Mouse (Mus musculus) intestine, embryonic 14.5 days (tissue): ENCODE measurements at regions not wholly inside any gene's neighbourhood (a gene's known extent, or its start where the extent isn't known, plus 50 kb on each side); places are given as distances from the start of the nearest gene placed in this dataset.

ENCODE experiments used
- ATAC-seq: fragments of 200-750 bp; cut with Nextera tagmentation; replicated peaks from 2 replicates; pipeline ENCODE4 v1.8.0; 2017; ENCODE audit warnings: low read depth, moderate number of reproducible peaks, moderate TSS enrichment, moderate library complexity; ENCODE audit not compliant: low FRiP score, low TSS enrichment
- DNase-seq: peaks from one replicate; pipeline ENCODE4 v3.0.0-alpha.2; 2018; ENCODE audit warnings: low spot score
- H3K27ac ChIP-seq: fragments of 300-500 bp; sonication (generic); 2 replicates; pipeline ENCODE4 v1.5.1; 2014; ENCODE audit warnings: low read depth, mild to moderate bottlenecking, control low read depth
- H3K27me3 ChIP-seq: fragments of 300-500 bp; sonication (generic); replicated peaks from 2 replicates; pipeline ENCODE4 v1.6.1; 2014; ENCODE audit warnings: low read length, control low read depth; ENCODE audit not compliant: control insufficient read depth, insufficient read depth
- H3K36me3 ChIP-seq: fragments of 300-500 bp; sonication (generic); 2 replicates; pipeline ENCODE4 v1.6.1; 2014; ENCODE audit warnings: low read length, control low read depth; ENCODE audit not compliant: control insufficient read depth, insufficient read depth
- H3K4me1 ChIP-seq: fragments of 300-500 bp; sonication (generic); replicated peaks from 2 replicates; pipeline ENCODE4 v1.6.1; 2014; ENCODE audit warnings: low read length, control low read depth, mixed read lengths; ENCODE audit not compliant: control insufficient read depth, insufficient read depth
- H3K4me2 ChIP-seq: fragments of 300-500 bp; sonication (generic); 2 replicates; pipeline ENCODE4 v1.6.1; 2014; ENCODE audit warnings: low read length
- H3K4me3 ChIP-seq: fragments of 300-500 bp; sonication (generic); 2 replicates; pipeline ENCODE4 v1.5.1; 2014; ENCODE audit warnings: low read depth, low read length, control low read depth, mixed read lengths
- H3K9ac ChIP-seq: fragments of 300-500 bp; sonication (generic); 2 replicates; pipeline ENCODE4 v1.6.1; 2014; ENCODE audit warnings: mild to moderate bottlenecking, low read length
- H3K9me3 ChIP-seq: fragments of 300-500 bp; sonication (generic); 2 replicates; pipeline ENCODE4 v1.6.1; 2016; ENCODE audit warnings: low read length, control low read depth; ENCODE audit not compliant: control insufficient read depth
- WGBS: fragments of 180-500 bp; shearing (Covaris S2); extraction: QIAGEN DNeasy Blood & Tissue Kit; methylation state at CpG from one replicate; pipeline ENCODE4 v1.1.7; 2014; 5-methylcytosine and 5-hydroxymethylcytosine counted together

- no peaks in the 10 kb centered on the region for H3K9me3 ChIP-seq
- H3K36me3 ChIP-seq, result no peaks in the 10 kb centered on the region
- DNase-seq, result no peak
- H3K4me1 ChIP-seq, result no peaks in the 10 kb centered on the region
- no peaks in the 10 kb centered on the region for H3K27me3 ChIP-seq
- no peak for ATAC-seq
- 76% methylated on average over 1 of the region's 1 CpGs for WGBS
- no peak overlapping the region for H3K9ac ChIP-seq
- no peak overlapping the region for H3K4me2 ChIP-seq
- H3K4me3 ChIP-seq, result no peak overlapping the region
- no peak overlapping the region for H3K27ac ChIP-seq
Measured at GRCm38 (mm10) chr16:25597435-25597834, 86.1 kb upstream of the Trp63 start.

DNA sequence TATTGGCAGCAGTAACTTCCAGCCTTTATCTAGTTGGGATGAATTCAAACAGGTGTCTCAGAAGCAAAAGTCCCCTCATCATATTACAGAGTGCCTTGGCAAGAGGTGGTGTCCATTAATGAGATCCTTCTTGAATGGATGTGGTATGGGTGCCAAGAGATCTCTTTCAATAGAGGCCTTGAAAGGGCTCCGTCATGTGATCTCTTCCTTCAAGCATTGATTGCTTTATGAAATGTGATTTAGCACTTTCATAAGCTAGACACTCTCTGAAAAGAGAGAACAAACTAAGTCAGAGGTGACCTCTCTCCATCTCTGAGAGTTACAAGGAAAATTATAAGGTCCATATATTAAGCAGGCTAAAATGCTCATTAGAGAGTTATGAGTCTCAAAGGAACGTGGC is 80.4 kb upstream of the Trp63 start:
- H3K27me3 ChIP-seq, result no peaks in the 10 kb centered on the region
- no peaks in the 10 kb centered on the region for H3K4me1 ChIP-seq
- H3K4me2 ChIP-seq, result no peak overlapping the region
- H3K36me3 ChIP-seq, result no peaks in the 10 kb centered on the region
- WGBS, result 88% methylated on average over 2 of the region's 2 CpGs
- H3K9me3 ChIP-seq, result no peaks in the 10 kb centered on the region
- DNase-seq (no peak), ATAC-seq (no peak)
- H3K4me3 ChIP-seq, result no peak overlapping the region
- H3K27ac ChIP-seq, result no peak overlapping the region
- H3K9ac ChIP-seq, result no peak overlapping the region

GRCm38 (mm10) chr16:25615229-25615628 is 68.3 kb upstream of the Trp63 start:
- no peaks in the 10 kb centered on the region for H3K4me1 ChIP-seq
- H3K4me3 ChIP-seq, result no peak overlapping the region
- H3K36me3 ChIP-seq, result no peaks in the 10 kb centered on the region
- no peaks in the 10 kb centered on the region for H3K9me3 ChIP-seq
- 78% methylated on average over 4 of the region's 4 CpGs for WGBS
- H3K27ac ChIP-seq, result no peak overlapping the region
- no peak overlapping the region for H3K9ac ChIP-seq
- no peak overlapping the region for H3K4me2 ChIP-seq
- no peaks in the 10 kb centered on the region for H3K27me3 ChIP-seq
- DNase-seq, result no peak
- no peak for ATAC-seq

- Histone ChIP-seq H3K27ac (no peak overlapping the region), H3K4me1 (no peaks in the 10 kb centered on the region), H3K27me3 (no peaks in the 10 kb centered on the region), H3K9me3 (no peaks in the 10 kb centered on the region), H3K9ac (no peak overlapping the region), H3K4me3 (no peak overlapping the region), H3K36me3 (no peaks in the 10 kb centered on the region), H3K4me2 (no peak overlapping the region)
- no peak for ATAC-seq
- no peak for DNase-seq
Measured at GRCm38 (mm10) chr16:25615646-25616045, 67.9 kb upstream of the Trp63 start.

DNA sequence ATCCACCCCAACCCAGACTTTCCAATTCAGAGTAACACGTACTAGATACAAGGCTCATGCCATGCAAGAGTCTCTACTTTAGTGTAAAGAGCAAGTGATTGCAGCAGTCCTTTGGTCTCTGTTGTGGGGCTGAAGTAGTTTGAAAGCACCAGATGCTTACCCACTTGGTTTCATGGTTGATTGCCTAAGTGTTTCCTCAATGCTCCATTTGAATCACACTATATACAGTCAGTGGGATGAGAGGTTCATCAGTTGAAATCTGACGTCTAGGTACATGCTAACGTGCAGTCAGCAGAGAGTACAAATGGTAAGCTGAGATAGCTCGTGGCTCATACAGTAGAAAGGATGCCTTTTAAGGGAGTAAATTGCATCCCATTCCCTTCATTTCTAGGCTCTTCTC is 64.7 kb upstream of the Trp63 start:
- no peak for ATAC-seq
- H3K4me2 ChIP-seq, result no peak overlapping the region
- 83% methylated on average over 4 of the region's 4 CpGs for WGBS

DNA sequence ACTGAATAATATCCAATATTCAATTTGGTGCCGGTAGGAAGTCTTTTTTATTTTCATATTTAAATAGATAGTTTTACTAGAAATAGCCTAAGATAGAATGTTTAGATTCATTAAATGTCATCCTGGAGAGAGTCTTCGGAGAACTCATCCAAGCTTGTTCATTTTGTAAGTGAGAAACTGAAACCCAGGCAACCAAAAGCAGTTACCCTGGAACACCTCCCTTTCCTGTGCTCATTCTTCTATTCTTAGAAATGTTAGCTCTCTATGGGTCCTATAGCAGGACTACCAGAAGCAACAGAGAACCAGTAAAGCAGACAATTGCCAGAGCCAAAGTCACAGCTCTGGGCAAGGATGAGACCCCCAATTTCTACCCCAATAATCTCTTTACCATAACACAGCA is 60.9 kb upstream of the Trp63 start:
- 81% methylated on average over 2 of the region's 2 CpGs for WGBS
- DNase-seq, result no peak
- H3K4me1 ChIP-seq, result no peaks in the 10 kb centered on the region
- H3K27me3 ChIP-seq, result no peaks in the 10 kb centered on the region
- H3K9me3 ChIP-seq, result no peaks in the 10 kb centered on the region
- H3K4me2 ChIP-seq, result no peak overlapping the region
- no peak overlapping the region for H3K27ac ChIP-seq
- H3K4me3 ChIP-seq, result no peak overlapping the region
- no peaks in the 10 kb centered on the region for H3K36me3 ChIP-seq
- no peak overlapping the region for H3K9ac ChIP-seq
- no peak for ATAC-seq

More for the DNA sequence above, 64.7 kb upstream of the Trp63 start:
- Histone ChIP-seq H3K9ac (no peak overlapping the region), H3K9me3 (no peaks in the 10 kb centered on the region), H3K36me3 (no peaks in the 10 kb centered on the region), H3K27me3 (no peaks in the 10 kb centered on the region), H3K27ac (no peak overlapping the region), H3K4me3 (no peak overlapping the region), H3K4me1 (no peaks in the 10 kb centered on the region)
- no peak for DNase-seq

- no peaks in the 10 kb centered on the region for H3K27me3 ChIP-seq
- H3K36me3 ChIP-seq, result no peaks in the 10 kb centered on the region
- H3K4me1 ChIP-seq, result no peaks in the 10 kb centered on the region
- H3K27ac ChIP-seq, result no peak overlapping the region
- H3K9me3 ChIP-seq, result no peaks in the 10 kb centered on the region
- H3K4me2 ChIP-seq, result no peak overlapping the region
- ATAC-seq (no peak), DNase-seq (no peak)
- 63% methylated on average over 1 of the region's 1 CpGs for WGBS
- no peak overlapping the region for H3K9ac ChIP-seq
- no peak overlapping the region for H3K4me3 ChIP-seq
Measured at GRCm38 (mm10) chr16:25623986-25624623, 59.5 kb upstream of the Trp63 start.

DNA sequence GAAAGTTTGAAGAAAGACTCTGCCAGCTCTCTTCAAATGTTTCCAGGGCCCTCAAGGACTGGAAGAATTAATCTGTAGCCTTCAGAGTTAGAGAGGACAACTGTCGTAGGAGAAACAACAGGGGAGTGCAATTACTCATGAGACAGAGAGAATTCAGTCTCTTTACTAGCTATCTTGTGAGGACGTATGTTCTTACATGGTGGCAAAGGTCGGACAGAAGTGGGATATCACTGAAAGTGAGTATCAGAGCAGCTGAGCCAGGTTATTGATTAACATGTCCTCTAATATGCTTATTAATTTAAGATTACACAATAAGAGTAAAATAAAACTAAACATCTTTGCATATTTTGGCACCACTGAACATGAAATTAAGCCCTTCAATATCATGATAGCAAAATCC is 53.8 kb upstream of the Trp63 start:
- ATAC-seq, result no peak
- H3K27me3 ChIP-seq, result no peaks in the 10 kb centered on the region
- H3K4me3 ChIP-seq, result no peak overlapping the region
- no peaks in the 10 kb centered on the region for H3K36me3 ChIP-seq
- DNase-seq, result no peak
- no peak overlapping the region for H3K27ac ChIP-seq
- no peaks in the 10 kb centered on the region for H3K4me1 ChIP-seq
- H3K4me2 ChIP-seq, result no peak overlapping the region
- WGBS, result 55% methylated on average over 3 of the region's 3 CpGs
- no peaks in the 10 kb centered on the region for H3K9me3 ChIP-seq
- H3K9ac ChIP-seq, result no peak overlapping the region

DNA sequence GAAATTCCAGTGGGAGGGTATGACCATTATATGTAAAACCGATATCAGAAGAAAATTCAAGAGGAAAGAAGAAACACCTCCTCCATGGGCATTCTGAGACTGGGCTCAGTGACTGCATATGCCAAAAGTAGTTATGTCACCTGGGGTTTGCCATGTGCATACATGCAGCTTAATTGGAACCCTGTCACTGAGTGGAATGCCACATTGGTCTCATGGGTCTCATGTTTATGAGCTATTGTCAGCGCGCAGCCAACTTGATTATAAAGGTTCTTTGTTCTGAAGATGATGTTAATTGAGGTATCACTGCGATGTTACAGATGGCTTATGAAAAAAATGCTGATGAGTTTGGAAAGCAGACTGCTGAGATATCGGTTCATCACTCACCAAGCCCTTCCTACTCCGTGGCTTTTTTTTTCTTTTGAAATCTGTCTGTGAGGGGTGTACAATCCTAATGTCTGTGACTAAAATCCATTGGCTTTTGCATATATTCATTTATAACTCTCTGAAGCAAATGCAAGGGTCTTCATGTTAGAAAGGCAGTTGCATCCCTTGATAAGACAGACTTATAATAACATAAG is 52.3 kb upstream of the Trp63 start:
- Histone ChIP-seq H3K4me3 (no peak overlapping the region), H3K27me3 (no peaks in the 10 kb centered on the region), H3K36me3 (no peaks in the 10 kb centered on the region), H3K4me1 (no peaks in the 10 kb centered on the region), H3K27ac (no peak overlapping the region), H3K9me3 (no peaks in the 10 kb centered on the region), H3K9ac (no peak overlapping the region), H3K4me2 (no peak overlapping the region)
- DNase-seq (no peak), ATAC-seq (no peak)
- 86% methylated on average over 6 of the region's 6 CpGs for WGBS
